8 mouse cellular contexts compared by ENCODE assay signal in the genomic region with DNA sequence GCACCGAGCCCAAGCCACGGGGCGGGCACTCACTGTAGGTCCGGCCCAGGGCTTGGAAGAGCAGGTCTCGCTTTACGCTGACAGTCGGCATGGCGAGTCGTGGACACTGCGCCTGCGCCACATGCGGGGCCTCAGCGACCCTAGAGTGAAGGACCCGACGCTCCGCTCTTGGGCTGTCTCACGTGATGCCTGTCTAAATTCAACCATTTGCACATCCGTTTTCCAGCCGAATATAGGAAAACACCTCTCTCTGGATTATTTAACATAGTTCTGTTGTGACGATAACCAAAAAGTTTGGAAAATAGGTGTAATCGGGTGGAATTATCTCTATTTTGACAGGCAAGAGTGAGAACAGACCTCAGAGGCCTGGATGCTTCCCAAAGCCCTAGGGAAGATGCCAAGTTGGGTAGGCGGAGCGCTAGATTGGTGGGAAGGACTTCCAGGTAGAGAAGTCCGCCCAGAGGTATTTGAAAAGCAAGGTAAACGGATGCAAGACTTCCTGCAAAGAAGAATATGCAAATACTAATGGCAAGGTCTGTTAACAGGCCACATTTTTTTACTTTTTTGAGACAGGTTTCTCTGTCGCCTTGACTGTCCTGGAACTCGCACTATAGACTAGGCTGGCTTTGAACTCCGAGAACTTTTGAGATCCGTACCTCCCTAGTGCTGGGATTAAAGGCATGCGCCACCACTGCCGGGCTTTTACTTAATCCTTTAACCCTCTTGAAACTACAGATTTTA. TPM values are rescaled to one million over a fixed set of nuclear protein-coding genes. Genes with fewer than 3 reads are reported as not detected.
DNase-seq lines count a peak whose midpoint lies in the region; ATAC-seq lines count a peak whose summit lies in the region.

TSS of gene Farsb (minus strand) at position 146 of the 741 bp plus-strand sequence.

- H3K9me3 ChIP-seq in intestine, embryonic 14.5 days (ENCODE audit: control insufficient read depth, low read length), result no peaks in the 10 kb centered on the region

- H3K27ac ChIP-seq in intestine, embryonic 14.5 days (ENCODE audit: low read depth), result peak within 1 kb of the TSS; percentile 79

- peaks cover 6% of the 10 kb centered on the region for H3K4me1 ChIP-seq in intestine, embryonic 14.5 days (replicated peaks; ENCODE audit: control insufficient read depth, insufficient read depth, low read length)

- peak; percentile 98 for ATAC-seq in intestine, embryonic 14.5 days (replicated peaks; ENCODE audit: low FRiP score, low TSS enrichment, low read depth)

- peak within 1 kb of the TSS; percentile 82 for H3K9ac ChIP-seq in intestine, embryonic 14.5 days (ENCODE audit: low read length)

- WGBS in intestine, embryonic 14.5 days, result under 1% methylated on average over 31 of the region's 31 CpGs

- peak; percentile 81 to 85 for DNase-seq in adrenal gland, adult 18-20 months (ENCODE audit: low spot score in 2 of 2)
- DNase-seq in embryo, embryonic 11 days, result peak; percentile 94
- peak; percentile 89 for DNase-seq in gastrocnemius, postnatal 25 days
- peak; percentile 95 for DNase-seq in intestine, embryonic 14.5 days (ENCODE audit: low spot score)
- DNase-seq in left cerebral cortex, postnatal 14 days (ENCODE audit: low spot score in 2 of 2), result peak; percentile 89 to 94
- peak; percentile 92 for DNase-seq in mesoderm, embryonic 11.5 days (ENCODE audit: low read depth, low spot score)
- peak; percentile 77 to 84 for DNase-seq in right cerebral cortex, postnatal 36 days (ENCODE audit: low spot score in 2 of 2)
- peak; percentile 94 for DNase-seq in yolk sac, embryonic 10.5 days (ENCODE audit: low spot score)

- H3K4me2 ChIP-seq in intestine, embryonic 14.5 days (ENCODE audit: low read length), result peak within 1 kb of the TSS; percentile 83

- peak within 1 kb of the TSS; percentile 89 for H3K4me3 ChIP-seq in intestine, embryonic 14.5 days (ENCODE audit: low read depth, low read length)

- intact Hi-C loops in left cerebral cortex, postnatal 14 days (cut with DNase I), result no loop called here

- H3K27me3 ChIP-seq in intestine, embryonic 14.5 days (replicated peaks; ENCODE audit: control insufficient read depth, insufficient read depth, low read length), result no peaks in the 10 kb centered on the region

- H3K36me3 ChIP-seq in intestine, embryonic 14.5 days (ENCODE audit: control insufficient read depth, insufficient read depth, low read length), result no peaks in the 10 kb centered on the region

RNA-seq across cellular contexts. Expression of gene Farsb, which starts in this region (rescaled TPM):
- total RNA-seq in adrenal gland, adult 18-20 months (2021), result 10 to 100 TPM; 67.2 to 72.7 TPM
- total RNA-seq in gastrocnemius, postnatal 25 days (2021), result 10 to 100 TPM; 50.8 to 54.5 TPM
- polyA plus RNA-seq in intestine, embryonic 14.5 days (2014; fragmentation: Nextera tagmentation; extraction: Ambion mirVana), result 167 and 177 TPM in 2 replicates
- total RNA-seq in left cerebral cortex, postnatal 14 days (2021), result 10 to 100 TPM; 64.3 to 67.0 TPM

Comparison
In these comparisons a context has a peak if more than half of its experiments do, and no peak if none do; other contexts are left out.
1. Peak in every context shown above with its lines: DNase-seq, ATAC-seq, H3K4me3 ChIP-seq and H3K27ac ChIP-seq.